Mouse (Mus musculus): ENCODE results near the gene Klf6.

- TF ChIP-seq CTCF (IDR thresholded peaks at IDR 0.05; ENCODE audit: low read depth, low read length): no peak
- no peak for TF ChIP-seq GATA1 (IDR thresholded peaks at IDR 0.05; ENCODE audit: borderline replicate concordance, low read length)
- TF ChIP-seq TAL1 (conservative IDR thresholded peaks at IDR 0.05; ENCODE audit: low read depth, low read length): no peak
These were observed 24.0 kb upstream of the Klf6 start for GRCm38 (mm10) chr13:5837174-5837777.

Measured in G1E (cell line).